Mouse (Mus musculus) central nervous system, embryonic 14 days (tissue): ENCODE results near the gene Iqsec2. TPM values are rescaled to one million over a fixed set of nuclear protein-coding genes. Genes with fewer than 3 reads are reported as not detected.

ENCODE experiments used
- polyA plus RNA-seq: library from polyadenylated mRNA; depleted of rRNA; stranded (reverse); fragments of >200 nt; gene quantifications from 2 replicates; pipeline ENCODE4 v1.2.3, GENCODE M21; 2012; rRNA removed

Iqsec2 gene
- polyA plus RNA-seq = 8.4 and 9.3 TPM in 2 replicates

GRCm38 (mm10) chrX:152143941-152144741 lies at the start of gene Iqsec2:
TSS of gene Iqsec2 (plus strand) at chrX:152144268.

GRCm38 (mm10) chrX:152232781-152233763 lies 89.0 kb downstream of the Iqsec2 start, which contains the start of gene Kdm5c:
TSS of gene Kdm5c (plus strand) at chrX:152233020.

Other genes with a start within 250 kb of the Iqsec2 start
- 70.7 and 77.8 TPM in 2 replicates for gene Hsd17b10, start 142.4 kb upstream of the Iqsec2 start, polyA plus RNA-seq
- gene Ribc1, start 128.0 kb upstream of the Iqsec2 start, polyA plus RNA-seq = 1.0 and 1.6 TPM in 2 replicates
- gene Smc1a, start 127.8 kb upstream of the Iqsec2 start, polyA plus RNA-seq = 75.3 and 85.3 TPM in 2 replicates
- 46.3 and 52.3 TPM in 2 replicates for gene Kdm5c, start 88.8 kb downstream of the Iqsec2 start, polyA plus RNA-seq
- gene Kantr, start 183.2 kb downstream of the Iqsec2 start, polyA plus RNA-seq = 21.3 and 23.3 TPM in 2 replicates
- gene Tspyl2, start 198.2 kb downstream of the Iqsec2 start, polyA plus RNA-seq = 142 and 144 TPM in 2 replicates
- 20.2 and 21.0 TPM in 2 replicates for gene Gpr173, start 224.4 kb downstream of the Iqsec2 start, polyA plus RNA-seq